Mouse (Mus musculus): Measurements from ENCODE around the gene Ndufa7.

DNA sequence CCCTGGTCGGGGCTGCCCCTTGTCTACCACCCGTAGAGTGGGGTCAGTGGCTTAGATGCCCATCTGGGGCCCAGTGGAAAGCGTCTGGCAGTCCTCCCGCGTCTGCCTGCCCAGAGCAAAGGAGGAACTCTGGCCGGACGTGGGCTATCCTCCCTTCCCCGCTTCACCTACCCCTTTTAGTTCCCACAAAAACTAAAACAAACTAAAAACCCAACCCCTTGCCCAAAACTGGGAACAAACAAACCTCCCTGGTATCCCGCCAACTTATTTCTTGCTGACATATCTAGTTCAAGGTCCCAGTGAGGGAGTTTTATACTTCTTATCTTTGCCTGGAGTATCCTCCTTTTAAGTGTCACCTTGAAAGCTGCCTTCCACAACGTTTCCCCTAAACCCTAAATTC is 16.2 kb upstream of the Ndufa7 start:
- TF ChIP-seq POLR2A (IDR thresholded peaks at IDR 0.05; ENCODE audit: low read depth, low read length), result no peak
- no peak for TF ChIP-seq CTCF (IDR thresholded peaks at IDR 0.05; ENCODE audit: extremely low read depth, insufficient read length, insufficient replicate concordance, low read depth, low read length)

Data from small intestine, adult 2 months (tissue).